Mouse (Mus musculus) megakaryocyte, embryonic 14.5 days (primary cell): ENCODE measurements around the gene Ptpre.

Experiments
- FLI1 ChIP-seq: IDR thresholded peaks from 2 replicates; pipeline ENCODE4 v1.6.1; 2012; ENCODE audit warnings: low read length, inconsistent platforms, mixed read lengths
- GATA1 ChIP-seq: IDR thresholded peaks from 3 replicates; pipeline ENCODE4 v1.6.1; 2012; ENCODE audit warnings: mixed read lengths, low read length, inconsistent platforms, borderline replicate concordance

GRCm38 (mm10) chr7:135605002-135605803 is 67.9 kb downstream of the Ptpre start:
- no peak for TF ChIP-seq GATA1
- TF ChIP-seq FLI1: no peak
